Mouse (Mus musculus) subcutaneous adipose tissue, adult 2 months (tissue): Measurements from ENCODE around the gene Lrrc43. TPM values are rescaled to one million over a fixed set of nuclear protein-coding genes. Genes with fewer than 3 reads are reported as not detected.

Source experiments
- polyA plus RNA-seq: library from polyadenylated mRNA; depleted of rRNA; stranded (reverse); fragments of >200 nt; gene quantifications from 2 replicates; pipeline ENCODE4 v1.2.3, GENCODE M21; 2012; ENCODE audit warnings: low replicate concordance; rRNA removed

Gene Lrrc43
- polyA plus RNA-seq = not detected in 2 replicates

GRCm38 (mm10) chr5:123489112-123489785, at the start of gene Lrrc43, which contains the start of gene Il31:
Lrrc43 (plus strand) TSS chr5:123489305.
Il31 (minus strand) TSS chr5:123489489.

DNA sequence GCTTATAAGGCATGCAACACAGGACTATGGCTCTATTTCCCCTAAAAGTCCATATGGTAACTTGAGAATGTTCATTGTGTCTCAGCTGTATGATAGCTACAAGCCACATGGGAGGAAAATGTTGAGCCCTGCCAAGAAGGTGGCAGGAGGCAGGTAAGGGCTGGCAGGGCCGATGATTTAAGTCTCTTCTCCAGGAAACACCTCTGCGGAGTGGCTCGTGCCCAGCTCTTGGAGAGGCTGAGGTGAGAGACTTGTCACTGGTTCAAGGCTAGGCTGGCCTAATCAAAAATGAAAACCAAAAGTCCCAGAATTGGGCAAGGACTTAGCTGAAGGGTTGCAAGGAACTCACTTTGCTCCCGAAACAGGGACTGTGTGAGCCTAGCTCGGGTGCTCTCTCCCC, 21.1 kb downstream of the Lrrc43 start, which contains the start of gene B3gnt4:
Gene B3gnt4, plus strand, starts transcription at position 301 of the 400 bp plus-strand sequence.

GRCm38 (mm10) chr5:123523692-123524392, 34.7 kb downstream of the Lrrc43 start, which contains the start of gene Diablo:
Diablo (minus strand) TSS chr5:123524176.

DNA sequence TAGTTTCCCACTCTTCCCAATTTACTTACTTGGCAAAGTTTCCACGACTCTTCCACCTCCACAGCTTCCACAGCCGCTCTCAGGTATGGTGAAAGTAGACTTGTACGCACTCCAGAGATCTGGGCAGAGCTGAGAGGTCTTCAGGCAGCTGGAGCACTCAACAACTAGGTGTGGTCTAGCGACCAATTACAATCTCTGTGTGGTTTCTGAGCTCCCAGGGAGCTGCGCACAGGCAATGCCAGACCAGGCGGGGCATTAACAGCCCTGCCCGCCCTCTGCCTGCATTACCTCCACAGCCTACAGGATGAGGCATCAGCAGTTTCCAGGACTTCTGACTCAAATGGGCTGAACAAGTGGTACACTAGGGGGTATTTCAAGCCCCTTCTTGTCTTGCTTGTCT, 36.2 kb downstream of the Lrrc43 start, which contains the start of gene Gm49027:
Gene Gm49027, minus strand, starts transcription at position 208 of the 400 bp plus-strand sequence.

Other genes with a start within 250 kb of the Lrrc43 start
- 5.3 and 8.8 TPM in 2 replicates for gene Wdr66, start 237.2 kb upstream of the Lrrc43 start, polyA plus RNA-seq
- 5.0 and 12.0 TPM in 2 replicates for gene Bcl7a, start 145.5 kb upstream of the Lrrc43 start, polyA plus RNA-seq
- 38.0 and 62.7 TPM in 2 replicates for gene Mlxip, start 94.5 kb upstream of the Lrrc43 start, polyA plus RNA-seq
- gene Il31, start 184 bp downstream of the Lrrc43 start, polyA plus RNA-seq = not detected in 2 replicates
- 0.51 and 1.2 TPM in 2 replicates for gene B3gnt4, start 21.2 kb downstream of the Lrrc43 start, polyA plus RNA-seq
- gene Diablo, start 34.9 kb downstream of the Lrrc43 start, polyA plus RNA-seq = 75.7 and 79.9 TPM in 2 replicates
- gene Gm49027, start 36.2 kb downstream of the Lrrc43 start, polyA plus RNA-seq = 0.92 and 3.2 TPM in 2 replicates
- gene Vps33a, start 83.7 kb downstream of the Lrrc43 start, polyA plus RNA-seq = 24.7 and 24.9 TPM in 2 replicates
- gene Clip1, start 195.3 kb downstream of the Lrrc43 start, polyA plus RNA-seq = 28.4 and 29.9 TPM in 2 replicates
- 18.3 and 30.2 TPM in 2 replicates for gene Zcchc8, start 231.8 kb downstream of the Lrrc43 start, polyA plus RNA-seq